Mouse (Mus musculus) hindbrain, embryonic 16.5 days (tissue): ENCODE measurements at regions not wholly inside any gene's neighbourhood (a gene's known extent, or its start where the extent isn't known, plus 50 kb on each side); places are given as distances from the start of the nearest gene placed in this dataset.

ENCODE experiments used
- ATAC-seq: fragments of 200-750 bp; cut with Nextera tagmentation; 2 replicates; pipeline ENCODE4 v1.8.0; 2017; ENCODE audit warnings: moderate TSS enrichment, moderate library complexity
- H3K27ac ChIP-seq: fragments of 300-500 bp; sonication (generic); 2 replicates; pipeline ENCODE4 v1.5.1; 2014; ENCODE audit warnings: low read depth, mild to moderate bottlenecking, control low read depth, low read length, moderate library complexity
- H3K27me3 ChIP-seq: fragments of 300-500 bp; sonication (generic); replicated peaks from 2 replicates; pipeline ENCODE4 v1.6.1; 2014; ENCODE audit warnings: low read length; ENCODE audit not compliant: control insufficient read depth, insufficient read depth
- H3K36me3 ChIP-seq: fragments of 300-500 bp; sonication (generic); 2 replicates; pipeline ENCODE4 v1.6.1; 2014; ENCODE audit warnings: mild to moderate bottlenecking, low read length, moderate library complexity, mixed read lengths; ENCODE audit not compliant: control insufficient read depth, insufficient read depth
- H3K4me1 ChIP-seq: fragments of 300-500 bp; sonication (generic); 2 replicates; pipeline ENCODE4 v1.6.1; 2014; ENCODE audit warnings: low read depth, low read length; ENCODE audit not compliant: control insufficient read depth, insufficient read depth
- H3K4me2 ChIP-seq: fragments of 300-500 bp; sonication (generic); 2 replicates; pipeline ENCODE4 v1.6.1; 2014; ENCODE audit warnings: mild to moderate bottlenecking, low read length, control low read depth, moderate library complexity
- H3K4me3 ChIP-seq: fragments of 300-500 bp; sonication (generic); 2 replicates; pipeline ENCODE4 v1.5.1; 2014; ENCODE audit warnings: mild to moderate bottlenecking, low read length, control low read depth, moderate library complexity
- H3K9ac ChIP-seq: fragments of 300-500 bp; sonication (generic); 2 replicates; pipeline ENCODE4 v1.6.1; 2014; ENCODE audit warnings: low read depth, mild to moderate bottlenecking, control low read depth, low read length, moderate library complexity
- H3K9me3 ChIP-seq: fragments of 300-500 bp; sonication (generic); 2 replicates; pipeline ENCODE4 v1.6.1; 2014; ENCODE audit warnings: mild to moderate bottlenecking, low read length, moderate library complexity; ENCODE audit not compliant: control insufficient read depth
- WGBS: fragments of 180-500 bp; shearing (Covaris S2); extraction: QIAGEN DNeasy Blood & Tissue Kit; methylation state at CpG from one replicate; pipeline ENCODE4 v1.1.7; 2014; 5-methylcytosine and 5-hydroxymethylcytosine counted together

DNA sequence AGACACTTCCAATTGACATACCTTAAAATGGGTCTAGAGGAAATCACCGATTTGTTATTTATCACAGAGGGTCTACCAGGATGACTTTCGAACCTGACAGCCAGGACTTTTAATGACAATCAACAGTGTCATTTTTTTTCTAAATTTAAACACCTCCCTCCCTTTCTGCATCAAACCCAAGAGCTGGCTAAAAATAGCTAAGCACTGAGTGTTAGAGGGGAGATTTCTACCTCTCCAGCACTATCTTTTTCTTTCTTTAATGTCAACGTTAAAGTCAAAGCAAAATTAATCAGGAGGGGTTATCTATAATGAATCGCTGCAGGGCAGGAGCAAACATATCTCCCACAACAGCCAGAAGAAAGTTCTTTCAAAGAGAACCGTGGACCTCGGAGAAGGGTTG is 356.6 kb upstream of the 3110018I06Rik start:
- H3K9me3 ChIP-seq, result no peaks in the 10 kb centered on the region
- H3K4me2 ChIP-seq, result no peak overlapping the region
- no peak for ATAC-seq
- H3K9ac ChIP-seq, result no peak overlapping the region
- 79% methylated on average over 6 of the region's 6 CpGs for WGBS
- H3K4me3 ChIP-seq, result no peak overlapping the region
- no peak overlapping the region for H3K27ac ChIP-seq
- no peaks in the 10 kb centered on the region for H3K36me3 ChIP-seq
- no peaks in the 10 kb centered on the region for H3K4me1 ChIP-seq
- no peaks in the 10 kb centered on the region for H3K27me3 ChIP-seq

- no peak overlapping the region for H3K27ac ChIP-seq
- no peak overlapping the region for H3K9ac ChIP-seq
- H3K27me3 ChIP-seq, result no peaks in the 10 kb centered on the region
- no peak overlapping the region for H3K4me2 ChIP-seq
- H3K9me3 ChIP-seq, result no peaks in the 10 kb centered on the region
- no peaks in the 10 kb centered on the region for H3K36me3 ChIP-seq
- no peaks in the 10 kb centered on the region for H3K4me1 ChIP-seq
- 93% methylated on average over 3 of the region's 3 CpGs for WGBS
- no peak overlapping the region for H3K4me3 ChIP-seq
- ATAC-seq, result no peak
Observed at GRCm38 (mm10) chr12:107132501-107132900, 355.9 kb upstream of the 3110018I06Rik start.

DNA sequence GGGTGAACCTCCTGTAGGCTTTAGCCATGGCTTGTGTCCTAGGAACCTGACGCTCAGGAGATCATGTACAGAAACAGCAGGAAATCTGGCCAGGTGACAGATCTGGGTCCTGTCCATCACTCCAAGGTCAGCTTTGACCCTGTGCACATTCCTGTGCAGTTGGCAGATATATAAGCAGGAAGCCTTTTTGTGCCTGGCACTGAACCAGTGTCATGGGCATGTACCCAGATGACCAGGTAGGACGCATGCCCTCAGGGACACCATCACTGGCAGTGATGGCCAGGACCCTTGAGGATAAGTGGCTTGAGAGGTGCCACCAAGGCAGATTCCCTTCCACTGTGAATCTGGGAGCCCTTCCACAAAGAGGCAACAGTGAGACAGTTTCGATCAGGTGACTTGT is 354.1 kb upstream of the 3110018I06Rik start:
- H3K4me1 ChIP-seq, result no peaks in the 10 kb centered on the region
- no peaks in the 10 kb centered on the region for H3K27me3 ChIP-seq
- H3K9me3 ChIP-seq, result no peaks in the 10 kb centered on the region
- ATAC-seq, result no peak
- H3K9ac ChIP-seq, result no peak overlapping the region
- WGBS, result 90% methylated on average over 3 of the region's 3 CpGs
- no peak overlapping the region for H3K4me2 ChIP-seq
- H3K27ac ChIP-seq, result no peak overlapping the region
- H3K36me3 ChIP-seq, result no peaks in the 10 kb centered on the region
- H3K4me3 ChIP-seq, result no peak overlapping the region

DNA sequence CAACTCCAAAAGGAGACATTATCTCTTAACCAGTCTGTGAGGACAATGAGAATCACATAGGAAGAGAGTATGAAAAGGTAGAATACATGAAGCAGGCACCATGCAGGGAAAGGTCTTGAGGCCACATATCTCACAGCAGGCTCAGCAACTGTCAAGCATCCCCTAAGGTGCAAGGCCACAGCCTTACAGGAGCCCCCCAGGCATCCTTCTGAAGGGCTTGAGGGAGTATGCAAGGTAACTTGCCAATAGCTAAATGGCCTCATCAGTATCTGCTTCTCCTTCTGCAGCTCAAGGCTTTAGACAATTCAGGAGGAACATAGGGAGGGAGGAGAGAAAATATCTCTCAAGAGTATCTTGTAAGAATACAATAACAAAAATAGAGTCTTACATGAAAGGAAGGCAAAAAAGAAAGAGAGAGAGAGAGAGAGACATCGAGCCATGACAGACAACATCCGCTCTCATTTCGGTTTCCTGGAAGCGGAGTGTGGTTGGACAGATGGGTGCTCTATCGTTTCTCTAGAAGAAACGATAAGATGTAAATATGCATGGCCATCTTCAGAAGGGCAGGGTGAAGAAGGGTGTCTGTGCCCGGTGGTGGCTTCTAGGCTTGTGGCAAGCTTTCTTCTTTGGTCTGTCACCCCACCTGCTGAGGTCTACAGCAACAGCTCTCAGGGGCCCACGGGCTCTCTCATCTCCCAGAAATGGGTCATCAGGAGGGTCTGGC is 349.6 kb upstream of the 3110018I06Rik start:
- Histone ChIP-seq H3K4me2 (no peak overlapping the region), H3K36me3 (no peaks in the 10 kb centered on the region), H3K27ac (no peak overlapping the region), H3K27me3 (no peaks in the 10 kb centered on the region), H3K9ac (no peak overlapping the region), H3K4me1 (no peaks in the 10 kb centered on the region), H3K9me3 (no peaks in the 10 kb centered on the region), H3K4me3 (no peak overlapping the region)
- WGBS, result 94% methylated on average over 8 of the region's 8 CpGs
- no peak for ATAC-seq

DNA sequence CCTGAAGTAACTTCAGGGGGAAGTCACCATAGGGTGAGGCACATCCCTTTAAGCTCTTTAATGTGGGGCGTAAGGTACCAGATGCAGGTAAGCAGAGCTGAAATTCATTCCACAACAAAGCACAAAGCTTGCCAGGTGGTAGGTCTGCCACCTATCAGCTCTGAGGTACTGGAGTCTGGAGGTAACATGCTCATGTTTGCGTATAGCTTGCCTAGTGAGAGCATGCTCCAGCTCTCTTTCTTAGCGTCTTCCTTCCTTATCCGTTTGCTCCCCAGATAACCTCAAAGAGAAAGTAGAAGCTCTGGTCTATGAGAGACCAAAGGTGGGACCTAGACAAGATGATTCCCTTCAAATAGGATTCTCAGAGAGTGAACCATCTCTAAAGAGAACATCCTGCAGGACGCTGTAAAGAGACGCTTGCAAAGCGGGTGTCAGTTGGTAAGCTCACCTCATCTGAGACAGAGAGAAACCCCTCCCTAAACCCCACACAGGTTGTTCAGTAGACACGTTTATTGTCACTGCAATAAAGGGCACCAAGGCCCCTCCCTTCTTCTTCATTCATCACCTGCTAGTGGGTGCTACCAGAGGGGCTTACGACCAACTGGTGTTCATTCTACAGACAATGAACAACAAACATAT is 347.4 kb upstream of the 3110018I06Rik start:
- Histone ChIP-seq H3K4me2 (no peak overlapping the region), H3K9ac (no peak overlapping the region), H3K27me3 (no peaks in the 10 kb centered on the region), H3K27ac (no peak overlapping the region), H3K9me3 (no peaks in the 10 kb centered on the region), H3K4me3 (no peak overlapping the region), H3K4me1 (no peaks in the 10 kb centered on the region), H3K36me3 (no peaks in the 10 kb centered on the region)
- WGBS, result 90% methylated on average over 9 of the region's 9 CpGs
- ATAC-seq, result no peak

DNA sequence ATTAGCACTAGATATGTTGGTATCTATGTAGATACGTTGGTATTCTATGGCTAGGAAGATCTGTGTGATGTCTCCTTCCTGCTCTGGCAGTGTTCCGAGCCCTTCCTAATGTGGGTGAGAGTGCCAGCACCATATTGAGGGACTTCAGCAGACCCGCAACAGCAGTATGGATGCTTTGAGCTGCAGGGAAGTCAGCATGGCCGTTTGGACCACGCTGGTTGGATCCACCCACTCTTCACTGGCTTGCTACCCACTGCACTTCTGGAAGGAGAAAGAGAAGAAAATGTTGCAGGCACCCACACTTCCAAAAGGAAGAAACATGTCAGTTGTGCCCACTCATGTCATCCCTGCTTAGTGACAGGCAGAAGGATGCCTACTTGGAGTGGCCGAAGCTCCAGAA is 346.2 kb upstream of the 3110018I06Rik start:
- no peak for ATAC-seq
- Histone ChIP-seq H3K36me3 (no peaks in the 10 kb centered on the region), H3K4me1 (no peaks in the 10 kb centered on the region), H3K4me3 (no peak overlapping the region), H3K4me2 (no peak overlapping the region), H3K9ac (no peak overlapping the region), H3K9me3 (no peaks in the 10 kb centered on the region), H3K27ac (no peak overlapping the region), H3K27me3 (no peaks in the 10 kb centered on the region)
- 94% methylated on average over 6 of the region's 6 CpGs for WGBS

DNA sequence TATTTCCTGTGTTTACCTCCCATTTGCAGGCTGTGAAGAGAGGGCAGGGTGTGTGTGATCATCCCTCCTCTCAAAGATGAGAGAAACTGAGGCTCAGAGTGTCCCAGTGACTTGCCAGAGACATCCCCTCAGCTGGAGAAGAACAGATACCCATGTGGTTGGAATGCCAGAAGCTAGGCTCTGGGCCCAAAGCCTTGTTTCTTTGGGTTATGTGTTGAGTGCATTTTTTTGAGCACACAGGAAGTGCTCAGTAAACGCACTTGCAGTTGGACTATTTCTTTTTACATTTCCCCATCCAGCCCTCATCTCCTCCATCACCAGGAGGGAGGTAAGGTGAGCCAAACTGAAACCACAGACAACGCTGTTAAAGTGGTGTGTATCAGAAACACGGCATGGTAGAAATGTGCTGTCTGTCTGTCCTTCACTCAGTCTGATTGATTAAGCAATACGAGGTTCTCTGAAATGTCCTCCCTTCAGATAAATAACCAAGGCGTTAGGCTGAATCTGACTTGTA is 341.8 kb upstream of the 3110018I06Rik start:
- Histone ChIP-seq H3K4me2 (no peak overlapping the region), H3K27me3 (no peaks in the 10 kb centered on the region), H3K9ac (no peak overlapping the region), H3K27ac (no peak overlapping the region), H3K36me3 (no peaks in the 10 kb centered on the region), H3K4me3 (no peak overlapping the region), H3K9me3 (no peaks in the 10 kb centered on the region), H3K4me1 (no peaks in the 10 kb centered on the region)
- no peak for ATAC-seq
- WGBS, result 85% methylated on average over 5 of the region's 5 CpGs

- H3K27ac ChIP-seq, result no peak overlapping the region
- H3K4me3 ChIP-seq, result no peak overlapping the region
- H3K27me3 ChIP-seq, result no peaks in the 10 kb centered on the region
- 79% methylated on average over 8 of the region's 8 CpGs for WGBS
- H3K4me1 ChIP-seq, result no peaks in the 10 kb centered on the region
- ATAC-seq, result no peak
- H3K36me3 ChIP-seq, result no peaks in the 10 kb centered on the region
- no peak overlapping the region for H3K9ac ChIP-seq
- H3K4me2 ChIP-seq, result no peak overlapping the region
- no peaks in the 10 kb centered on the region for H3K9me3 ChIP-seq
Observed at GRCm38 (mm10) chr12:107148451-107148850, 340.0 kb upstream of the 3110018I06Rik start.

DNA sequence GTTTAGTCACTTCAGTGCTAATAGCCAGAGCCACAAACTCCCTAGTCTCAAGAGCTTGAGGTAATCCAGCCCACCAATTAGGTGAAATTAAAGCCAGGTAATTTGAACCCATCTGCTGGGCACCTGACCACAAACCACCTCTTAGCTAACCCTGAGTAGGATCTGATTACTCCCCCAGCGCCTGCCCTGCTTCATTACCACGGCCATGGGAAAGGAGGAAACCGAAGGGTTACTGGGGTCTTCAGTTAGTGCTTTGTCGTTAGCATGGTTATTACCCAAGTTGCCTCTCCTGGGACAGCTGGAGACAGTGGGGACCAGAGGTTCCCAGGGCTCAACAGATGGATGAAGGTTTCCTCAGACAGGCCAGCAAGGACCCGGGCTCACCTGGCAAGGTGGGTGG is 337.3 kb upstream of the 3110018I06Rik start:
- ATAC-seq, result no peak
- Histone ChIP-seq H3K27me3 (no peaks in the 10 kb centered on the region), H3K9ac (no peak overlapping the region), H3K4me3 (no peak overlapping the region), H3K27ac (no peak overlapping the region), H3K36me3 (no peaks in the 10 kb centered on the region), H3K9me3 (no peaks in the 10 kb centered on the region), H3K4me2 (no peak overlapping the region), H3K4me1 (no peaks in the 10 kb centered on the region)
- 84% methylated on average over 5 of the region's 5 CpGs for WGBS
